Mouse (Mus musculus) limb, embryonic 14.5 days (tissue): ENCODE measurements around the gene Ly6g5b. TPM values are rescaled to one million over a fixed set of nuclear protein-coding genes. Genes with fewer than 3 reads are reported as not detected.

Source experiments
- ATAC-seq: fragments of 200-750 bp; cut with Nextera tagmentation; 2 replicates; pipeline ENCODE4 v1.8.0; 2017; ENCODE audit warnings: low read depth, moderate number of reproducible peaks, moderate TSS enrichment; ENCODE audit not compliant: low FRiP score
- DNase-seq: peaks from one replicate; pipeline ENCODE4 v3.0.0-alpha.2; 2015; ENCODE audit warnings: low spot score
- H3K27ac ChIP-seq: fragments of 300-500 bp; sonication (generic); replicated peaks from 2 replicates; pipeline ENCODE4 v1.5.1; 2014; ENCODE audit warnings: low read depth, mild to moderate bottlenecking, low read length, moderate library complexity, mixed read lengths
- H3K27me3 ChIP-seq: fragments of 300-500 bp; sonication (generic); 2 replicates; pipeline ENCODE4 v1.6.1; 2014; ENCODE audit warnings: low read length, mixed read lengths; ENCODE audit not compliant: control insufficient read depth, insufficient read depth
- H3K36me3 ChIP-seq: fragments of 300-500 bp; sonication (generic); 2 replicates; pipeline ENCODE4 v1.6.1; 2014; ENCODE audit warnings: mild to moderate bottlenecking, low read length, moderate library complexity, mixed read lengths; ENCODE audit not compliant: control insufficient read depth, insufficient read depth
- H3K4me1 ChIP-seq: fragments of 300-500 bp; sonication (generic); 2 replicates; pipeline ENCODE4 v1.6.1; 2014; ENCODE audit warnings: antibody characterized with exemption, low read length, mixed read lengths; ENCODE audit not compliant: control insufficient read depth, insufficient read depth
- H3K4me2 ChIP-seq: fragments of 300-500 bp; sonication (generic); replicated peaks from 2 replicates; pipeline ENCODE4 v1.6.1; 2014; ENCODE audit warnings: low read depth, mild to moderate bottlenecking, low read length, moderate library complexity; ENCODE audit not compliant: severe bottlenecking
- H3K4me3 ChIP-seq: fragments of 300-500 bp; sonication (generic); replicated peaks from 2 replicates; pipeline ENCODE4 v1.5.1; 2014; ENCODE audit warnings: low read length
- H3K9ac ChIP-seq: fragments of 300-500 bp; sonication (generic); 2 replicates; pipeline ENCODE4 v1.6.1; 2014; ENCODE audit warnings: mild to moderate bottlenecking, low read depth, low read length, moderate library complexity; ENCODE audit not compliant: severe bottlenecking
- H3K9me3 ChIP-seq: fragments of 300-500 bp; sonication (generic); 2 replicates; pipeline ENCODE4 v1.6.1; 2016; ENCODE audit warnings: low read length; ENCODE audit not compliant: control insufficient read depth
- POLR2A ChIP-seq: fragments of 200-500 bp; IDR thresholded peaks from 2 replicates; pipeline ENCODE4 v1.8.0; 2012; ENCODE audit warnings: inconsistent platforms, mild to moderate bottlenecking, moderate library complexity, borderline replicate concordance; ENCODE audit not compliant: insufficient read depth, insufficient read length; ENCODE audit errors: extremely low read depth
- WGBS: fragments of 180-500 bp; shearing (Covaris S2); extraction: QIAGEN DNeasy Blood & Tissue Kit; methylation state at CpG from one replicate; pipeline ENCODE4 v1.1.7; 2014; 5-methylcytosine and 5-hydroxymethylcytosine counted together
- polyA plus RNA-seq, 2 experiments: library from polyadenylated mRNA; depleted of rRNA in 1 of 2; stranded (reverse) in 1 of 2; unstranded in 1 of 2; fragments of >200 nt; fragmentation: Nextera tagmentation in 1 of 2; extraction: Ambion mirVana in 1 of 2; gene quantifications; 2 replicates each; pipeline versions ENCODE4 v1.2.1 to v1.2.3; 2012 to 2014

Gene Ly6g5b
- polyA plus RNA-seq, 2 experiments = 0.59 to 2.1 TPM

- no peak overlapping the region for H3K27ac ChIP-seq
- no peak overlapping the region for H3K4me2 ChIP-seq
- no peaks in the 10 kb centered on the region for H3K36me3 ChIP-seq
- no peak overlapping the region for H3K4me3 ChIP-seq
- H3K9me3 ChIP-seq = no peaks in the 10 kb centered on the region
- WGBS = 30% methylated on average over 2 of the region's 2 CpGs
- H3K4me1 ChIP-seq = peaks cover 8% of the 10 kb centered on the region; the same call in 1 of the 2 replicates
- no peaks in the 10 kb centered on the region for H3K27me3 ChIP-seq
- no peak for TF ChIP-seq POLR2A
- H3K9ac ChIP-seq = no peak overlapping the region
- DNase-seq (no peak), ATAC-seq (no peak)
Observed at GRCm38 (mm10) chr17:35077285-35077684, 37.9 kb downstream of the Ly6g5b start.

GRCm38 (mm10) chr17:35076507-35077176 is 38.6 kb downstream of the Ly6g5b start, which contains the start of gene Ly6g6e:
Gene Ly6g6e (plus strand): TSS chr17:35076902.
- no peaks in the 10 kb centered on the region for H3K36me3 ChIP-seq
- DNase-seq (no peak), ATAC-seq (no peak)
- H3K4me2 ChIP-seq = no peak within 1 kb of the TSS
- H3K27ac ChIP-seq = no peak within 1 kb of the TSS
- H3K4me1 ChIP-seq = peaks cover 8% of the 10 kb centered on the region; the same call in 1 of the 2 replicates
- no peaks in the 10 kb centered on the region for H3K9me3 ChIP-seq
- no peaks in the 10 kb centered on the region for H3K27me3 ChIP-seq
- no peak within 1 kb of the TSS for H3K4me3 ChIP-seq
- TF ChIP-seq POLR2A = no peak
- 0 out of 2 replicates have a peak within 1 kb of the TSS, but pooled peaks have one; percentile 18 for H3K9ac ChIP-seq
- WGBS = 20% methylated on average over 10 of the region's 10 CpGs

GRCm38 (mm10) chr17:35074097-35074496 is 41.1 kb downstream of the Ly6g5b start:
- peaks cover 8% of the 10 kb centered on the region; the same call in 1 of the 2 replicates for H3K4me1 ChIP-seq
- no peak overlapping the region for H3K4me2 ChIP-seq
- H3K27me3 ChIP-seq = no peaks in the 10 kb centered on the region
- ATAC-seq (no peak), DNase-seq (no peak)
- H3K9ac ChIP-seq = 0 out of 2 replicates have a peak overlapping the region, but pooled peaks have one; percentile 12
- H3K27ac ChIP-seq = no peak overlapping the region
- no peaks in the 10 kb centered on the region for H3K9me3 ChIP-seq
- H3K4me3 ChIP-seq = no peak overlapping the region
- no peaks in the 10 kb centered on the region for H3K36me3 ChIP-seq
- 24% methylated on average over 17 of the region's 17 CpGs for WGBS
- TF ChIP-seq POLR2A = no peak

- H3K4me1 ChIP-seq = peaks cover 3% of the 10 kb centered on the region; the same call in 1 of the 2 replicates
- ATAC-seq (no peak), DNase-seq (no peak)
- no peaks in the 10 kb centered on the region for H3K9me3 ChIP-seq
- no peak for TF ChIP-seq POLR2A
- H3K27ac ChIP-seq = no peak overlapping the region
- no peak overlapping the region for H3K9ac ChIP-seq
- WGBS = 71% methylated on average over 9 of the region's 9 CpGs
- H3K27me3 ChIP-seq = peaks cover 7% of the 10 kb centered on the region
- no peak overlapping the region for H3K4me3 ChIP-seq
- no peak overlapping the region for H3K4me2 ChIP-seq
- H3K36me3 ChIP-seq = no peaks in the 10 kb centered on the region
Observed at GRCm38 (mm10) chr17:35071454-35071853, 43.8 kb downstream of the Ly6g5b start.

GRCm38 (mm10) chr17:35070556-35071229 is 44.5 kb downstream of the Ly6g5b start:
- H3K27ac ChIP-seq = no peak overlapping the region

More at GRCm38 (mm10) chr17:35070556-35071229, 44.5 kb downstream of the Ly6g5b start:
- Histone ChIP-seq H3K9me3 (no peaks in the 10 kb centered on the region), H3K9ac (no peak overlapping the region), H3K4me1 (peaks cover 3% of the 10 kb centered on the region; the same call in 1 of the 2 replicates), H3K4me3 (no peak overlapping the region), H3K27me3 (peaks cover 14% of the 10 kb centered on the region), H3K4me2 (no peak overlapping the region), H3K36me3 (no peaks in the 10 kb centered on the region)
- 66% methylated on average over 6 of the region's 6 CpGs for WGBS
- TF ChIP-seq POLR2A = no peak
- no peak for ATAC-seq
- no peak for DNase-seq
